Mouse (Mus musculus): Measurements from ENCODE around the gene Mier2.

Gene Mier2

DNA sequence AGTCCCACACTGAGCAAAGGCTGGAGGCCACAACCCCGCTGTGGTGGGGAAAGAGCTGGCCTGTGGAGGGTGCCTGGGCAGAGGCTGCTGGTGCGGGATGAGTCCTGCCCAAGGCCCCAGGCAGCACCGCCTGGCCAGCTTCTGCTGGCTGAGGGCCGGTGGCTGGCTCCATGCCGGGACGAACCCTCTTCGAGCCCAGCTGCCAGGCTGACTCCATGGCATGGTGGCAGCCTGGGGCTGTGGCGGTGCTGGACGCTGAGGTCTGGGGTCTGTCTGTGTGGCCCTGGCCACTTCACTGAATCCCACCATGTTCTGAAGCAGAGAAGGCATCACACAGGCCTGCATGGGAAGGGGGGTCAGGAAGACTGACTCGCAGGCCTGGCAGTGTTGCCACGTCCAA is 14.3 kb downstream of the Mier2 start:
- DNase-seq (ENCODE audit: low read depth, low spot score): no peak

DNA sequence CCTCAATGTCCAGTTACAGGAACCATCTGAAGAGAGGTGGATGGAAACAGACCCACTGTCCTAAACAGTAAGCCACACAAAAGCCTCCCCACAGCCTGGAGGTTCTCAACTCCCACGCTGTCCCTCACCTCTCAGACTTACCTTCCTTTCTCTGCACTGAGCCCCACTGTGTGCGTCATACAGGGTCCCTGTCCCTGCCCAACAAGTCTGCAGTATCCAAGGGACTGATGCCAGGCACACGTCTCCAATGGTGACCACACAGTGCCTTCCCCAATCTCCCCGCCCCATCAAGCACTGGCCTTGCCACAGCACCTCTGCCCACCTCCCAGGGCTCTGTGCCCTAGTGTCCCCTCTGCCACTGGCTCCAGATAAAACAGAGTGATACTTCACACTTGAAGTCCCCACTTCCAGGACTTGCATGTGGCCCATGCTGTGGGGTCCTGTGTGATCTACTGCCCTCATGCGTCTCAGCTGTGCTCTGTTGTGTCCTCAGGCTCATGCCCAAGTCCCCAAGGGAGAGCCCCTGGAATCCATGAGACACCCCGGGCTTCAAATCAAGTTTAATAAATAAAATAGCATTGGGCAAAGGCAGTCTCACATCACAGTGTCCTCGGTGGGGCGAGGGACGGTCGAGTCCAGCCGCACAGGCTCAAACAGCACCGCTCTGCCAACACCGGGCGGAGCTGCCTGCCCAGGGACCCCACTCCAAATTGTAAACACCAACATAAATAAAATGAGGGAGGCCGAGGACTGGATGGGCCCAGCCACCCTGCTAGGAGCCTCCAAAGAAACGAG is 15.1 kb downstream of the Mier2 start:
- DNase-seq (ENCODE audit: low read depth, low spot score): no peak

DNA sequence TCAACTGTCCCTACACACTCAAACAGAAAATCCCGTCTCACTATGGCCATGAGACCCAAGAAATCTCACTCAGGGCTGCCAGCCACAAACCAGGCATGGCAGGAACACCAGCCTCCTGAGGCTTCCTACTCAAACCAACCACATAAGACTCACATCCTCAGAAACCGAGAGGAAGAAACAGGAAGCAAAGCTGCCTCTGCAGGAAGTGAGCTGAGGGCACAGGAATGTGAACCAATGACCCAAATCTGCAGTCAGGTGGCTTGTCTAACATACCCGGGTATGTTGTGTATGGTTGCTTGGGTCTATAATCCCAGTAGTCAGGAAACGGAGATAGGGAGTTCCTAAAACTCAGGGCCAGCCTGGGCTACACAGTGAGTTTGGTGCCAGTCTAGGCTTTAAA is 16.1 kb downstream of the Mier2 start:
- peak; percentile 23 for DNase-seq (ENCODE audit: low read depth, low spot score)

DNA sequence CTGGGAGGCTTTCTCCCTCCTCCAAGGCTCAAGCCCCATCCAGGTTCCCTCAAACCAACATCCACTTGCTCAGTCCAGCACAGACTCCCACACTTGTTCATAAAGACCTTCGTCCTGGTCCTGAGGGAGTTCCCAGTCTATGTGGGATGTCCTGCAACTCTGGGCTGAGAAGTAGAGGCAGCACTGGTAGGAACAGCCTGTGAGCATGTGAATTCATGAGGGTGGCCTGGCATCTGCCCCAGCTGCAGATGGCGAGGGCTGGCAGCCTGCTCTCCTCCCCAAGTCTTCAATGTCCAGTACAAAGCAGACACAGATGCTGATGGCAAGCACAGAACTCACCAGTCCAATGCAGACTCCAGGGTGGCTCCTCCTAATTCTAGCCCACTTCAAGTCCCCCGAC is 16.7 kb downstream of the Mier2 start:
- DNase-seq (ENCODE audit: low read depth, low spot score): no peak

- DNase-seq (ENCODE audit: low read depth, low spot score): no peak
Observed at GRCm38 (mm10) chr10:79537781-79538180, 17.2 kb downstream of the Mier2 start.

DNA sequence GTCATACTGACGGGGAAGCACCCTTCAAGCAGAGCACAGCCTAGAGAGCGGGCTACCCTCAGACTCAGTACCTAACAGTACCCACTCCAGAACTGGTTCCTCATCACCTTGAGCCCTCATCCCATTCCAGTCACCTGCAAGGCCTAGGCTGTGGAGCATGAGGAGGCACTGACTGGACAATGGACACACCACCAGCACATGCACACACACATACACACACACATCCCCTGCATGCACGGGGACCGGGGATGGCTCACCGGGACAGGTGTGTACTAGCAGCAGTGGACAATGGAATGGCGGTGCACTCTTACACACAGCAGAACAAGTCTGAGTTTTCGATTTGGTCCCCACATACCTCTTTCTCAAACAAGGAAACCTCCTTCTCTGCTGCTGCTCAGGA is 17.7 kb downstream of the Mier2 start:
- DNase-seq (ENCODE audit: low read depth, low spot score): no peak

DNA sequence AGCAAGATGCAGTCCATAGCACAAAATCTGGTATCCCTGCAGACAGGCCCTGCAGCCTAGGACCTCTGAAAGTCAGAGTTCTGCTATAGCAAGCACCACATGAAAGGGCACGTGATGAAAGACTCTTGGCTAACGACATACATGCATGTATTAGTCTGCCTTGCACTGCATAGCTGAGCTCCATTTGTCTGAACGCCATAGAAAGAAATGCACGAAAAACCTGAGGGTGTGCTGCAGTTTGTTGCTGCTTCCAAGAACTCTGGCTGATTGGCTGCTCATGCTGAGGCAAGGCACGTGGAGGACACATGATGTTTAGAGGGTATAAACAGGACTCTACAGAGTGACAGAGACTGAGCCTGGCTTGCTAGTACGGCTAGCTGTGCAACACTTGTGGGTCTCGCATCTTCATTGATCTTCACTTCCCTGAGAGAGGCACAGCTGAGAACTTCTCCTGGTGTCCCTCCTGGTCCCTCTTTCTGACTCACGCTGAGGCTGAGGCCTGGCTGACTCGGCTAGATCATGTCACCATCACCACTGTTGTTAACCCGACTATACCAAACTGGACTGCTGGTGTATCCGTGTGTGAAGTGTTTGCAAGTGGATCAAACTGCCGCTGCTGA is 18.4 kb downstream of the Mier2 start:
- no peak for DNase-seq (ENCODE audit: low read depth, low spot score)

DNA sequence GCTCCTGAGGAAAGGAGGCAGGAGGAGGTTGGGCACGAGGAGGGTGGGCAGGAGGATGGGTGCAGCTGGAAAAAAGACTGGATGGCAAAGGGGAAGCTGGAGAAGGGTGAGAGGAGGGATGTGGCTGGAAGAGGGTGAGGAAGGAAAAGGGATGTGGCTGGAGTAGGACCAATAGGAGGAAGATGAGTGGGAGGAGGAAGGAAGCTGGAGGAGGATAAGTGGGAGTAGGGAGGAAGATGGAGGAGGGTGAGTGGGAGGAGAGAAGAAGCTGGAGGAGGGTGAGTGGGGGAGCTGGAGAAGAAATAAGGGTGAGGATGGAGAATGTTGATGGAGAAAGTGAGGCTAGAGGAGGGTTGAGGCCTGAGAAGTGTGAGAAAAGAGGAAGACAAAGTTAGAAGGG is 19.6 kb downstream of the Mier2 start:
- DNase-seq (ENCODE audit: low read depth, low spot score): no peak

GRCm38 (mm10) chr10:79534426-79534825 is 20.6 kb downstream of the Mier2 start:
- no peak for DNase-seq (ENCODE audit: low read depth, low spot score)

DNA sequence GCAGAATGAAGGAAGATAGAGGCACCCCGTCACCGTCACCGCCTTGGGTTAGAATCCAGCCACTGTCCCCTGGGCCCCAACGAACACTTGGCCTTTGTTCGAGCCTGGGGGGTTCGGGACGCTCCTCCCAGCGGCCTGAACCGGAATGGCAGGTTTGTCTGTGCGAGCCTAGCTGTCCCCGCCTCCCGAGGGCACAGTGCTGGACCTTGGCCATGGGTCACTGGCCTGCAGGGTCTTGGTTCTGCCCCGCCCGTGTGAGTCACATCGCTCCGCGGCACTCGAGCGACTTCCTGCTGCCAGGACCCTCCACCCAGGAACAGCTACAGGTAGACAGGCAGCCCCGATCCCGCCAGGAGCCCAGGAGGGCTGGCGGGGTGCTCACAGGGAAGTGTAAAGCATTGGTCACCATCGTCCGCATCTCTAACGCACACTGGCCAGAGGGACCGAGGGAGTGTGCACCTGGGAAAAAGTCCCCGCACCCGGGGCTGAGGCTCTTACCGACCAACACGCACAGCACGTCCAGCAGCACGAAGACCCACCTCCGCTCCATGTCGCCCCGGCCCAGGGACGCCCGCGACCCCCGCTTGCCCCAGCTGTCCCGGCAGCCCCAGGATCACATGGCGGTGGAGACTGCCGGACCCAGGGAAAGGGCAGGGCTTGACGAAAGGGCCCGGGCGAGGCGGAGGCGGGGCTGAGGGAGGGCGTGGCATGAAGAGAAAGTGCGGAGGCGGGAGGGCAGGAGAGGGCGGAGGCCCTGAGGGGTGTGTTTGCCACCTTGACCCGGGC is 21.7 kb downstream of the Mier2 start, which contains the start of gene Plpp2:
Gene Plpp2, minus strand, starts transcription at position 671 of the 786 bp plus-strand sequence.
- peak; percentile 82 for DNase-seq (ENCODE audit: low read depth, low spot score)

DNA sequence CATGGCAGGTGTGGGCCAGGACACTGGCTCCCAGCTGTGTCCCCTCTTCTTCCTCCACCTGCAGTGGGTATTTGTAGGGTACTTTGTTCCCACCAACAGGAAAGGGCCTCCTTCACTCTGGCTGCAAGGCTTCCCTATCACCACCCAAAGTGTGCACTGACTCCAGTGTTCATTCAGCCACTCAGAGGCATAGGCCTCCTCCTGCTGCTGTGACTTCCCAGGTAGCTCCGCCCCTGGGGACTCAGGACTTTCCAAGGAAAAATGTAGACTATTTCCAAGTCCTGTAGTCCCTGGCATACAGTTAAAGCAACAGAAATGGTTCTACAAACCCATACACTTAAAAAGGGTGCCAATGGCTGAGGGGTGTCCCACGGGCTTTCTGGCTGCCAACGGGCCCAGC is 22.3 kb downstream of the Mier2 start:
- DNase-seq (ENCODE audit: low read depth, low spot score): no peak

DNA sequence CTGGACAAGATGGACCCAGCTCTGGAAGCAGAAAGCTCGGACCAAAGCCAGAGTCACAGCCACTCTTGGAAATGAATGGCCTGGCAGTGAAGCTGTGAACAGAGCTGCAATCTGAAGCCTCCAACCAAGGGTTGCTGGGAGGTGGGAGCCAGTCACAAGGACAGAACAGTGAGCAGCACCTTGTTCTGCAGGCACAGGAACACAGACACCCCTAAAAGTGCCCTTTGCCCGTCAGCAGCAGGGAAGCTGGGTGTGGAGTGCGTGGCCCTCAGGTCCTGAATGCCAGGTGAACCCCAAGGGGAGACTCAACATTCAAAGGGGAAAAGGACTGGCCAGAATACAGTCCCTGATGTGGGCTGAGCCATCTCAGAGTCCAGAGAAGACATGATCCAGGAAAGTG is 23.4 kb downstream of the Mier2 start:
- no peak for DNase-seq (ENCODE audit: low read depth, low spot score)

DNA sequence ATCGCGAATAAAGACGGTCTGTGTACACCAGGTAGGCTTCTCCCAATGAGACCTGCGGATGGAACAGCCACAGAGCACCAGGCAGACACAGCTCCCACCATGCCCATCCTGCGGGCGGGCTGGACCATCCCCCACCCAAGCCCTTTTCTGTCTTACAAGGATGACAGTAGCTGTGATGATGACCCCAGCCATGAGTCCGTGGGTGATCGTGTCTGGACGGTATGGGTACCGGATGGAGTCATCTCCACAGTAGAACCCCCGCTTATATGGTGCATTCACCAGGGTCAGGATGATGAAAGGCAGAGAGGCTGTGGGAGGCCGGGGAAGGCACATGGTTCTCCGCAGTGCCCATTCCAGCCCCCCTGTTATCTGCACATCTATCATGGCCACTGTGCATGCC is 24.3 kb downstream of the Mier2 start:
- DNase-seq (ENCODE audit: low read depth, low spot score): no peak

DNA sequence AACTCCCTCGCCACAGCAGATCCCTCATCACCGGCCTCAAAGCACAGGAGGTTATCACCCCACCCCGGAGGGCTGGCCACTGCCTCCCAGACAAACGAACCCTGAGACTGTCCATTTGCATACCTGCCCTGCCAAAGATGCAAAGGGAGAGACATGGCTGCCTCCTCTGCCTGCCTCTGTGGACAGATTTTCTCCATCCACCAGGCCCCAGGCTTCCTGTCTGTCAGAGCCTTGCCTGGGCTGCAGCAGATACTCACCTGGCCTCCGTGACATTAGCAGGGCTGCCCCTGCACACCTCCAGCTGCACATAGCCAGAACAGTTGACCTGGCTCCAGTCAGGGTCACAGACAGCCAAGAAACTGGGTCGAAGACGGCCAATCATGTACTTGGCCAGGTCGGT is 24.8 kb downstream of the Mier2 start:
- DNase-seq (ENCODE audit: low read depth, low spot score): no peak

DNA sequence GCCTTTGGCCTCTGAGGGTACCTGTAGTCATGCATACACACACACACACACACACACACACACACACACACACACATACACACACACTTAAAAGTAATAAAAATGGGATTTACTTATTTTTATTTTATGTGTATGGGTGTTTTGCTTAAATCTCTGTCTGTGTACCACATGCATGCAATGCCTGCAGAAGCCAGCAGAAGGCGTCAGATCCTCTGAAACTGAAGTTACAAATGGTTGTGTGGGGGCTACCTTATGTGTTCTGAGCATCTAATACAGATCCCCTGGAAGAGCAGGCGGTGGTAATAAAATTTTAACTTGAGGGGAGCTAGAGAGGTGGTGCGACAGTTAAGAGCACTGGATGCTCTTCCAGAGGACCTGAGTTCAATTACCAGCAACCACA is 26.9 kb downstream of the Mier2 start:
- no peak for DNase-seq (ENCODE audit: low read depth, low spot score)

GRCm38 (mm10) chr10:79527453-79527845 is 27.6 kb downstream of the Mier2 start:
- DNase-seq (ENCODE audit: low read depth, low spot score): no peak

DNA sequence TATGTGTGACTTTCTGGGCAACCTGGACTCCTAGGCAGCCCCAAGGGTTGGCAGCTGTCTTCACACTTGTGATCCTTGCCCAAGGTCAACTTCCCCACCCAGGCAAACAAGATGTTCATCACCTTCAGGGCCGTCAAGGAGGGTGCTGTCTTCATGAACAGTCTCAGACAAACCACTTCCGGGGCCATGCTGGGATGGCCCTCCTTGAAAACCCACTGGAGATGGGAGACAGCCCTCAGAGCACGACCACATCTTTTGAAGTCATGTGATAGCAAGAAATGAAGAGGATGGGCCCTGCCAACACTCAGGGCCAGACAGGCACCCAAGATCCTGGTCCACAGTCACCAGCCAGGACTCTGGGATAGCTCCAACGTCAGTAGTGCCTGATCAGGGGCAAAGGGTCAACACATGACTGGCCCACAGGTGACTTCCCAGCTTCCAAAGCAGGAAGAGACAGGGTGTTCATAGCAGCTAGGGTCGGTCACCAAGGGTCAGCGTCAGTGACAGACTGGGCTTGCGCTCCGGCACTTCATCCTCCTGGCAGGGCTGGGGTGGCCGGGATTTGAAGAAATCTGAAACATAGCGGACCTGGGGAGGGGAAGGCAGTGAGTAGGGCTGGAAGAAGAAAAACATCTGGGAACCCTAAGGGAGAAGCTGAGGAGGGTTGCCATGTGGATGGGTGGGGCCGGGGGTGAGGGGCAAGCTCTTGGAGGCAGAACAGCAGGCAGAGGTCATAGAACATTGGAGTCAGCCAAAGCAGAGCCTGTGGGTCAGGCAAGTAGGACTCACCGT is 28.1 kb downstream of the Mier2 start:
- no peak for DNase-seq (ENCODE audit: low read depth, low spot score)

- DNase-seq (ENCODE audit: low read depth, low spot score): no peak
Observed at GRCm38 (mm10) chr10:79525456-79526325, 29.3 kb downstream of the Mier2 start.

DNA sequence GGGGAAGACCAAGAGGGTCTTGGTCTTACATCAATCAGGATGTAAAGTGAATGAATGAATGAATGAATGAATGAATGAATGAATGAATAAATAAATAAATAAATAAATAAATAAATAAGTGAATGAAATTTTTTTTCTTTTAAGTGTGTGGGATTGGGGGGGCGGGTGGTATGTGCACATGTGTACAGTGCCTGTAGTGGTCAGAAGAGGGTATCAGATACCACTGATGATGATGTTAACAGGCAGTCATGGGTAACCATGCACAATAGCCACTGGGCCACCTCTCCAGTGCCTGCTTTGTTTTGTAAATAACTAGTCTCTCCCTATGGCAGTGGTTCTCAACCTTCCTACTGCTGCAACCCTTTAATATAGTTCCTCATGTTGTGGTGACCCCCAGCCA is 30.6 kb downstream of the Mier2 start:
- no peak for DNase-seq (ENCODE audit: low read depth, low spot score)

DNA sequence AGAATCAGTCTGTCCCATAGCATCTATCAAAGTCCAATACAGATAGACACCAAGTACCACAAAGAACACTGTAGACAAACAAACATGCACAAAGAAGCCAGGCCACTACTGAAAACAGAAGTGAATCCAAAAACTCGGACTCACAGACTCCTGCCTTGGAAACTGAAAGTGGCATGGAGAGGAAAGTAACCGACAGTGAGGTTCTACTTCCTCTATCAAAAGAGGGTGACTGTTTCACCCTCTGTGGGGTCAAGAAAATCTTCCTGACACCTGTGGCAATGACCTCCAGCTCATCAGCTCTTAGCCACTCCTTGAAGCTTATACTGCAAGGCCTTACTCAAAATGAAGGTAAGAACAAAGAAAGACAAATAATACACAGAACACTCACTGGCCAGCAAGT is 48.3 kb downstream of the Mier2 start:
- DNase-seq (ENCODE audit: low read depth, low spot score): peak; percentile 86

Data from A20 (cell line).